Mouse (Mus musculus): ENCODE measurements around the gene Hpd. TPM values are rescaled to one million over a fixed set of nuclear protein-coding genes. Genes with fewer than 3 reads are reported as not detected.

Hpd gene
- polyA plus RNA-seq, 1 experiment: 19.6 TPM

GRCm38 (mm10) chr5:123169284-123169683 lies 13.2 kb downstream of the Hpd start, which contains the start of gene Psmd9:
Gene Psmd9 (plus strand): TSS chr5:123169413.
- WGBS: 68% methylated on average over 5 of the region's 5 CpGs
- no peak within 1 kb of the TSS for H3K4me3 ChIP-seq (ENCODE audit: low read depth, low read length)
- H3K27me3 ChIP-seq (ENCODE audit: control insufficient read depth, insufficient read depth, low read length): no peaks in the 10 kb centered on the region
- H3K27ac ChIP-seq (ENCODE audit: insufficient read depth, low read depth, low read length): no peak within 1 kb of the TSS
- TF ChIP-seq CTCF (IDR thresholded peaks at IDR 0.05; ENCODE audit: extremely low read depth, insufficient read length, insufficient replicate concordance, low read depth, low read length): no peak
- TF ChIP-seq POLR2A (IDR thresholded peaks at IDR 0.05; ENCODE audit: low read depth, low read length): no peak
- no peaks in the 10 kb centered on the region; the same call in 1 of the 2 replicates for H3K4me1 ChIP-seq (ENCODE audit: control insufficient read depth, insufficient read depth, insufficient read length, low read length)
- H3K36me3 ChIP-seq (ENCODE audit: control insufficient read depth, insufficient read depth, low read length): peaks cover 22% of the 10 kb centered on the region

GRCm38 (mm10) chr5:123167591-123167990 lies 14.9 kb downstream of the Hpd start:
- Histone ChIP-seq H3K36me3 (ENCODE audit: control insufficient read depth, insufficient read depth, low read length) (peaks cover 39% of the 10 kb centered on the region), H3K27ac (ENCODE audit: insufficient read depth, low read depth, low read length) (no peak overlapping the region), H3K4me3 (ENCODE audit: low read depth, low read length) (no peak overlapping the region), H3K4me1 (ENCODE audit: control insufficient read depth, insufficient read depth, insufficient read length, low read length) (no peaks in the 10 kb centered on the region; the same call in none of the 2 replicates), H3K27me3 (ENCODE audit: control insufficient read depth, insufficient read depth, low read length) (no peaks in the 10 kb centered on the region)
- TF ChIP-seq POLR2A (IDR thresholded peaks at IDR 0.05; ENCODE audit: low read depth, low read length): no peak
- 57% methylated on average over 5 of the region's 5 CpGs for WGBS

GRCm38 (mm10) chr5:123166437-123166836 lies 16.1 kb downstream of the Hpd start:
- no peak for TF ChIP-seq POLR2A (IDR thresholded peaks at IDR 0.05; ENCODE audit: low read depth, low read length)
- TF ChIP-seq CTCF (IDR thresholded peaks at IDR 0.05; ENCODE audit: extremely low read depth, insufficient read length, insufficient replicate concordance, low read depth, low read length): no peak
- no peak overlapping the region for H3K27ac ChIP-seq (ENCODE audit: insufficient read depth, low read depth, low read length)
- no peak overlapping the region for H3K4me3 ChIP-seq (ENCODE audit: low read depth, low read length)
- WGBS: 81% methylated on average over 10 of the region's 10 CpGs
- peaks cover 50% of the 10 kb centered on the region for H3K36me3 ChIP-seq (ENCODE audit: control insufficient read depth, insufficient read depth, low read length)
- H3K27me3 ChIP-seq (ENCODE audit: control insufficient read depth, insufficient read depth, low read length): no peaks in the 10 kb centered on the region
- no peaks in the 10 kb centered on the region; the same call in 1 of the 2 replicates for H3K4me1 ChIP-seq (ENCODE audit: control insufficient read depth, insufficient read depth, insufficient read length, low read length)

DNA sequence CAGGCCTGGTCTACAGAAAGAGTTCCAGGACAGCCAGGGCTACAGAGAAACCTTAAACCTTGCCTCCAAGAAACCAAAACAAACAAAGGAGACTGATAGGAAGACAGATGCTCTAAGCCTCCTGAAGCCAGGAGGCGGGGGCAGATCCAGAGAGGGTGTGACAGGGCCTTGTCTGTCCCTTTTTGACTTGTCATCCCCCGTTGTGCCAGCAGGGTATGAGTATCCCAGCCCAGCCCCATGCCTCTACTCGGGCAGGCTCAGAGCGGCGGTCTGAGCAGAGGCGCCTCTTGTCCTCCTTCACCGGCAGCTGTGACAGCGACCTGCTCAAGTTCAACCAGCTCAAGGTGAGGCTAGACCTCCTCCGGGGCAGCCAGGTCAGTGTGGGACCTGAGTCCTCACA lies 19.6 kb downstream of the Hpd start:
- peaks cover 81% of the 10 kb centered on the region for H3K36me3 ChIP-seq (ENCODE audit: control insufficient read depth, insufficient read depth, low read length)
- WGBS: 86% methylated on average over 9 of the region's 9 CpGs

GRCm38 (mm10) chr5:123160341-123160740 lies 22.2 kb downstream of the Hpd start:
- 84% methylated on average over 15 of the region's 15 CpGs for WGBS
- no peaks in the 10 kb centered on the region for H3K27me3 ChIP-seq (ENCODE audit: control insufficient read depth, insufficient read depth, low read length)
- TF ChIP-seq CTCF (IDR thresholded peaks at IDR 0.05; ENCODE audit: extremely low read depth, insufficient read length, insufficient replicate concordance, low read depth, low read length) (no peak), POLR2A (IDR thresholded peaks at IDR 0.05; ENCODE audit: low read depth, low read length) (no peak)
- no peaks in the 10 kb centered on the region; the same call in 1 of the 2 replicates for H3K4me1 ChIP-seq (ENCODE audit: control insufficient read depth, insufficient read depth, insufficient read length, low read length)
- peaks cover 81% of the 10 kb centered on the region for H3K36me3 ChIP-seq (ENCODE audit: control insufficient read depth, insufficient read depth, low read length)
- no peak overlapping the region for H3K4me3 ChIP-seq (ENCODE audit: low read depth, low read length)
- no peak overlapping the region for H3K27ac ChIP-seq (ENCODE audit: insufficient read depth, low read depth, low read length)

More for the DNA sequence above, 19.6 kb downstream of the Hpd start:
- H3K4me3 ChIP-seq (ENCODE audit: low read depth, low read length): no peak overlapping the region
- no peak overlapping the region for H3K27ac ChIP-seq (ENCODE audit: insufficient read depth, low read depth, low read length)
- H3K27me3 ChIP-seq (ENCODE audit: control insufficient read depth, insufficient read depth, low read length): no peaks in the 10 kb centered on the region
- H3K4me1 ChIP-seq (ENCODE audit: control insufficient read depth, insufficient read depth, insufficient read length, low read length): no peaks in the 10 kb centered on the region; the same call in 1 of the 2 replicates
- TF ChIP-seq CTCF (IDR thresholded peaks at IDR 0.05; ENCODE audit: extremely low read depth, insufficient read length, insufficient replicate concordance, low read depth, low read length) (no peak), POLR2A (IDR thresholded peaks at IDR 0.05; ENCODE audit: low read depth, low read length) (no peak)

GRCm38 (mm10) chr5:123159866-123160265 lies 22.7 kb downstream of the Hpd start:
- WGBS: 94% methylated on average over 15 of the region's 15 CpGs
- Histone ChIP-seq H3K4me1 (ENCODE audit: control insufficient read depth, insufficient read depth, insufficient read length, low read length) (no peaks in the 10 kb centered on the region; the same call in 1 of the 2 replicates), H3K4me3 (ENCODE audit: low read depth, low read length) (no peak overlapping the region), H3K27ac (ENCODE audit: insufficient read depth, low read depth, low read length) (no peak overlapping the region), H3K36me3 (ENCODE audit: control insufficient read depth, insufficient read depth, low read length) (peaks cover 83% of the 10 kb centered on the region), H3K27me3 (ENCODE audit: control insufficient read depth, insufficient read depth, low read length) (no peaks in the 10 kb centered on the region)
- TF ChIP-seq CTCF (IDR thresholded peaks at IDR 0.05; ENCODE audit: extremely low read depth, insufficient read length, insufficient replicate concordance, low read depth, low read length) (no peak), POLR2A (IDR thresholded peaks at IDR 0.05; ENCODE audit: low read depth, low read length) (no peak)

DNA sequence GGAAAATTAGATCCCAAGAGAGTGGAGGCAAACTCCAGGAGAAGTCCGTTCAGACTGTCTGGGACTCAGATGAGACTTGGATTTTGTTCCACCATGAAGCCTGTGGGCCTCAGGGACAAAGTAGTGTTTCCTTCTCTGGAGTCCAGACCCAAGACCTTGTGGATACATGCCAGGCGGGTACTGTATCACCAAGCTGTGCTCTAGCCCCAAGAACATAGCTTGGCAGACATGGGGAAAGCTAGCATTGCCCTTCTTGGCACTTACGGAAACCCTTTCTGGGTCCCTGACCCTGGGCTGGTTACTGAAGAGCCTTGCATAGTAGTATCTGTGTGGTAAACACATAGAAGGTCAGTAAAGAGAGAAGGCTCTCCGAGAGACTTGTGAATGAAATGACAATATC lies 23.1 kb downstream of the Hpd start:
- peaks cover 83% of the 10 kb centered on the region for H3K36me3 ChIP-seq (ENCODE audit: control insufficient read depth, insufficient read depth, low read length)
- H3K27me3 ChIP-seq (ENCODE audit: control insufficient read depth, insufficient read depth, low read length): no peaks in the 10 kb centered on the region
- H3K4me3 ChIP-seq (ENCODE audit: low read depth, low read length): no peak overlapping the region
- no peak for TF ChIP-seq POLR2A (IDR thresholded peaks at IDR 0.05; ENCODE audit: low read depth, low read length)
- no peak for TF ChIP-seq CTCF (IDR thresholded peaks at IDR 0.05; ENCODE audit: extremely low read depth, insufficient read length, insufficient replicate concordance, low read depth, low read length)
- 92% methylated on average over 4 of the region's 4 CpGs for WGBS
- H3K27ac ChIP-seq (ENCODE audit: insufficient read depth, low read depth, low read length): no peak overlapping the region
- no peaks in the 10 kb centered on the region; the same call in 1 of the 2 replicates for H3K4me1 ChIP-seq (ENCODE audit: control insufficient read depth, insufficient read depth, insufficient read length, low read length)
